Mouse (Mus musculus) limb, embryonic 14.5 days (tissue): ENCODE data around the gene Hspbp1. TPM values are rescaled to one million over a fixed set of nuclear protein-coding genes. Genes with fewer than 3 reads are reported as not detected.

Experiments
- ATAC-seq: fragments of 200-750 bp; cut with Nextera tagmentation; 2 replicates; pipeline ENCODE4 v1.8.0; 2017; ENCODE audit warnings: low read depth, moderate number of reproducible peaks, moderate TSS enrichment; ENCODE audit not compliant: low FRiP score
- DNase-seq: peaks from one replicate; pipeline ENCODE4 v3.0.0-alpha.2; 2015; ENCODE audit warnings: low spot score
- H3K27ac ChIP-seq: fragments of 300-500 bp; sonication (generic); replicated peaks from 2 replicates; pipeline ENCODE4 v1.5.1; 2014; ENCODE audit warnings: low read depth, mild to moderate bottlenecking, low read length, moderate library complexity, mixed read lengths
- H3K27me3 ChIP-seq: fragments of 300-500 bp; sonication (generic); 2 replicates; pipeline ENCODE4 v1.6.1; 2014; ENCODE audit warnings: low read length, mixed read lengths; ENCODE audit not compliant: control insufficient read depth, insufficient read depth
- H3K36me3 ChIP-seq: fragments of 300-500 bp; sonication (generic); 2 replicates; pipeline ENCODE4 v1.6.1; 2014; ENCODE audit warnings: mild to moderate bottlenecking, low read length, moderate library complexity, mixed read lengths; ENCODE audit not compliant: control insufficient read depth, insufficient read depth
- H3K4me1 ChIP-seq: fragments of 300-500 bp; sonication (generic); 2 replicates; pipeline ENCODE4 v1.6.1; 2014; ENCODE audit warnings: antibody characterized with exemption, low read length, mixed read lengths; ENCODE audit not compliant: control insufficient read depth, insufficient read depth
- H3K4me2 ChIP-seq: fragments of 300-500 bp; sonication (generic); replicated peaks from 2 replicates; pipeline ENCODE4 v1.6.1; 2014; ENCODE audit warnings: low read depth, mild to moderate bottlenecking, low read length, moderate library complexity; ENCODE audit not compliant: severe bottlenecking
- H3K4me3 ChIP-seq: fragments of 300-500 bp; sonication (generic); replicated peaks from 2 replicates; pipeline ENCODE4 v1.5.1; 2014; ENCODE audit warnings: low read length
- H3K9ac ChIP-seq: fragments of 300-500 bp; sonication (generic); 2 replicates; pipeline ENCODE4 v1.6.1; 2014; ENCODE audit warnings: mild to moderate bottlenecking, low read depth, low read length, moderate library complexity; ENCODE audit not compliant: severe bottlenecking
- H3K9me3 ChIP-seq: fragments of 300-500 bp; sonication (generic); 2 replicates; pipeline ENCODE4 v1.6.1; 2016; ENCODE audit warnings: low read length; ENCODE audit not compliant: control insufficient read depth
- POLR2A ChIP-seq: fragments of 200-500 bp; IDR thresholded peaks from 2 replicates; pipeline ENCODE4 v1.8.0; 2012; ENCODE audit warnings: inconsistent platforms, mild to moderate bottlenecking, moderate library complexity, borderline replicate concordance; ENCODE audit not compliant: insufficient read depth, insufficient read length; ENCODE audit errors: extremely low read depth
- WGBS: fragments of 180-500 bp; shearing (Covaris S2); extraction: QIAGEN DNeasy Blood & Tissue Kit; methylation state at CpG from one replicate; pipeline ENCODE4 v1.1.7; 2014; 5-methylcytosine and 5-hydroxymethylcytosine counted together
- polyA plus RNA-seq, 2 experiments: library from polyadenylated mRNA; depleted of rRNA in 1 of 2; stranded (reverse) in 1 of 2; unstranded in 1 of 2; fragments of >200 nt; fragmentation: Nextera tagmentation in 1 of 2; extraction: Ambion mirVana in 1 of 2; gene quantifications; 2 replicates each; pipeline versions ENCODE4 v1.2.1 to v1.2.3; 2012 to 2014

Hspbp1 gene
- polyA plus RNA-seq, 2 experiments: 55.6 to 77.5 TPM

GRCm38 (mm10) chr7:4647992-4648391 is 36.9 kb downstream of the Hspbp1 start:
- Histone ChIP-seq H3K9ac (no peak overlapping the region), H3K9me3 (no peaks in the 10 kb centered on the region), H3K4me3 (no peak overlapping the region), H3K27ac (no peak overlapping the region), H3K27me3 (no peaks in the 10 kb centered on the region), H3K36me3 (peaks cover 57% of the 10 kb centered on the region), H3K4me1 (no peaks in the 10 kb centered on the region), H3K4me2 (no peak overlapping the region)
- ATAC-seq: no peak
- DNase-seq: no peak
- TF ChIP-seq POLR2A: no peak
- WGBS: 90% methylated on average over 2 of the region's 2 CpGs

GRCm38 (mm10) chr7:4647291-4647690 is 37.6 kb downstream of the Hspbp1 start:
- TF ChIP-seq POLR2A: no peak
- H3K4me3 ChIP-seq: no peak overlapping the region
- DNase-seq (no peak), ATAC-seq (no peak)
- no peaks in the 10 kb centered on the region for H3K4me1 ChIP-seq
- no peaks in the 10 kb centered on the region for H3K27me3 ChIP-seq
- H3K9ac ChIP-seq: no peak overlapping the region
- WGBS: 83% methylated on average over 6 of the region's 6 CpGs
- H3K4me2 ChIP-seq: no peak overlapping the region
- no peaks in the 10 kb centered on the region for H3K9me3 ChIP-seq
- H3K27ac ChIP-seq: no peak overlapping the region
- peaks cover 58% of the 10 kb centered on the region for H3K36me3 ChIP-seq

- Histone ChIP-seq H3K9me3 (no peaks in the 10 kb centered on the region), H3K27me3 (no peaks in the 10 kb centered on the region), H3K9ac (no peak overlapping the region), H3K4me2 (no peak overlapping the region), H3K4me1 (no peaks in the 10 kb centered on the region), H3K27ac (no peak overlapping the region), H3K4me3 (no peak overlapping the region), H3K36me3 (peaks cover 58% of the 10 kb centered on the region)
- WGBS: 89% methylated on average over 3 of the region's 3 CpGs
- TF ChIP-seq POLR2A: no peak
- ATAC-seq (no peak), DNase-seq (no peak)
Observed at GRCm38 (mm10) chr7:4646806-4647205, 38.1 kb downstream of the Hspbp1 start.

GRCm38 (mm10) chr7:4643225-4643624 is 41.6 kb downstream of the Hspbp1 start:
- Histone ChIP-seq H3K36me3 (peaks cover 80% of the 10 kb centered on the region), H3K9me3 (no peaks in the 10 kb centered on the region), H3K27ac (no peak overlapping the region), H3K4me3 (no peak overlapping the region), H3K4me1 (no peaks in the 10 kb centered on the region), H3K4me2 (no peak overlapping the region), H3K9ac (no peak overlapping the region), H3K27me3 (no peaks in the 10 kb centered on the region)
- no peak for ATAC-seq
- 87% methylated on average over 6 of the region's 6 CpGs for WGBS
- no peak for TF ChIP-seq POLR2A
- no peak for DNase-seq

- peaks cover 89% of the 10 kb centered on the region for H3K36me3 ChIP-seq
Observed at GRCm38 (mm10) chr7:4641956-4642355, 42.9 kb downstream of the Hspbp1 start.

GRCm38 (mm10) chr7:4641155-4641554 is 43.7 kb downstream of the Hspbp1 start:
- TF ChIP-seq POLR2A: no peak
- no peak overlapping the region for H3K4me2 ChIP-seq
- DNase-seq (no peak), ATAC-seq (no peak)
- H3K4me1 ChIP-seq: no peaks in the 10 kb centered on the region
- H3K4me3 ChIP-seq: no peak overlapping the region
- H3K27ac ChIP-seq: no peak overlapping the region
- H3K9me3 ChIP-seq: no peaks in the 10 kb centered on the region
- WGBS: 86% methylated on average over 11 of the region's 11 CpGs
- peaks cover 83% of the 10 kb centered on the region for H3K36me3 ChIP-seq
- no peak overlapping the region for H3K9ac ChIP-seq
- H3K27me3 ChIP-seq: no peaks in the 10 kb centered on the region

More at GRCm38 (mm10) chr7:4641956-4642355, 42.9 kb downstream of the Hspbp1 start:
- 87% methylated on average over 7 of the region's 7 CpGs for WGBS
- H3K9me3 ChIP-seq: no peaks in the 10 kb centered on the region
- H3K27ac ChIP-seq: no peak overlapping the region
- no peak for TF ChIP-seq POLR2A
- H3K4me1 ChIP-seq: no peaks in the 10 kb centered on the region
- no peaks in the 10 kb centered on the region for H3K27me3 ChIP-seq
- no peak overlapping the region for H3K4me2 ChIP-seq
- DNase-seq (no peak), ATAC-seq (0 out of 2 replicates have a peak, but pooled peaks have one; percentile 30)
- H3K9ac ChIP-seq: no peak overlapping the region
- H3K4me3 ChIP-seq: no peak overlapping the region
